Comparison of ENCODE assay signal across 8 mouse cellular contexts in the genomic region with DNA sequence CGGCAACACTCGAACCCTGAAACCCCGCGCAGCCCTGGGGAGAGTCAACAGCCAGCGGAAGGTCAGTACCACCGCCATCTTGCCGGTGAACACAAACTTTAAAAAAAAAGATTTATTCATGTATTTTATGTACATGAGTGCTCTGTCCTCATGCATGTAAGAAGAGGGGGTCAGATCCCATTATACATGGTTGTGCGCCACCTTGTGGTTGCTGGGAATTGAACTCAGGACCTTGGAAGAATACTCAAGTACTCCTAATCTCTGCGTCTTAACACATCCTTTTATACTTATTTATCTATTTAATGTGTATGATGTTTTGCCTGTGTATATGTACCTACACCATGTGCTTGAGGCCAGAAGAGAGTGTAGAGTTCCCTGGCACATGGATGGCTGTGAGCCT. TPM values are rescaled to one million over a fixed set of nuclear protein-coding genes. Genes with fewer than 3 reads are reported as not detected.
DNase-seq lines count a peak whose midpoint lies in the region; ATAC-seq lines count a peak whose summit lies in the region.

No protein-coding gene starts in this region.

- no peaks in the 10 kb centered on the region for H3K27me3 ChIP-seq in forebrain, embryonic 14.5 days (replicated peaks; ENCODE audit: control insufficient read depth, insufficient read depth, low read length)
- H3K27me3 ChIP-seq in forebrain, embryonic 13.5 days: no peaks in the 10 kb centered on the region
- H3K27me3 ChIP-seq in midbrain, embryonic 10.5 days (ENCODE audit: low read depth, poor library complexity, severe bottlenecking): no peaks in the 10 kb centered on the region
- no peaks in the 10 kb centered on the region for H3K27me3 ChIP-seq in midbrain, embryonic 16.5 days (ENCODE audit: control insufficient read depth, insufficient read depth, low read depth, low read length)

- no peaks in the 10 kb centered on the region for H3K4me1 ChIP-seq in forebrain, embryonic 14.5 days (ENCODE audit: control insufficient read depth, insufficient read depth, low read length)
- no peaks in the 10 kb centered on the region for H3K4me1 ChIP-seq in forebrain, embryonic 13.5 days
- H3K4me1 ChIP-seq in midbrain, embryonic 10.5 days: no peaks in the 10 kb centered on the region
- H3K4me1 ChIP-seq in midbrain, embryonic 16.5 days (ENCODE audit: control insufficient read depth, insufficient read depth, low read length): no peaks in the 10 kb centered on the region

- DNase-seq in forebrain, embryonic 14.5 days (ENCODE audit: low spot score): peak; percentile 57
- peak; percentile 44 for DNase-seq in midbrain, embryonic 10.5 days (ENCODE audit: low spot score)
- DNase-seq in c-Kit-positive CD71-positive TER-119-negative erythroid progenitor cells, embryonic 14.5 days (ENCODE audit: low read depth): peak; percentile 57
- DNase-seq in kidney, postnatal 4 days: peak; percentile 61 to 64
- DNase-seq in retina, postnatal 1 day: peak; percentile 66
- no peak for DNase-seq in ovary, adult 18-20 months (ENCODE audit: low spot score)

- no peak overlapping the region for H3K4me2 ChIP-seq in forebrain, embryonic 14.5 days (ENCODE audit: low read length)
- H3K4me2 ChIP-seq in forebrain, embryonic 13.5 days: no peak overlapping the region
- H3K4me2 ChIP-seq in midbrain, embryonic 16.5 days (ENCODE audit: low read length): no peak overlapping the region

- no peaks in the 10 kb centered on the region for H3K9me3 ChIP-seq in forebrain, embryonic 14.5 days (replicated peaks; ENCODE audit: control insufficient read depth, low read length)
- H3K9me3 ChIP-seq in forebrain, embryonic 13.5 days (replicated peaks): no peaks in the 10 kb centered on the region
- no peaks in the 10 kb centered on the region for H3K9me3 ChIP-seq in midbrain, embryonic 10.5 days (replicated peaks)
- H3K9me3 ChIP-seq in midbrain, embryonic 16.5 days (replicated peaks; ENCODE audit: control insufficient read depth, low read length, poor library complexity, severe bottlenecking): no peaks in the 10 kb centered on the region

- H3K27ac ChIP-seq in forebrain, embryonic 14.5 days (ENCODE audit: low read depth, low read length): no peak overlapping the region
- no peak overlapping the region for H3K27ac ChIP-seq in forebrain, embryonic 13.5 days
- no peak overlapping the region for H3K27ac ChIP-seq in midbrain, embryonic 10.5 days (replicated peaks)
- H3K27ac ChIP-seq in midbrain, embryonic 16.5 days (ENCODE audit: low read length): no peak overlapping the region

- WGBS in forebrain, embryonic 14.5 days: 77% methylated on average over 9 of the region's 9 CpGs
- 76% methylated on average over 9 of the region's 9 CpGs for WGBS in forebrain, embryonic 13.5 days
- 70% methylated on average over 9 of the region's 9 CpGs for WGBS in midbrain, embryonic 10.5 days
- WGBS in midbrain, embryonic 16.5 days: 74% methylated on average over 9 of the region's 9 CpGs

- no peak overlapping the region for H3K4me3 ChIP-seq in forebrain, embryonic 14.5 days (ENCODE audit: low read depth, low read length)
- H3K4me3 ChIP-seq in forebrain, embryonic 13.5 days: no peak overlapping the region
- H3K4me3 ChIP-seq in midbrain, embryonic 10.5 days: no peak overlapping the region
- no peak overlapping the region for H3K4me3 ChIP-seq in midbrain, embryonic 16.5 days (ENCODE audit: low read depth, low read length)

- H3K36me3 ChIP-seq in forebrain, embryonic 14.5 days (ENCODE audit: control insufficient read depth, insufficient read depth, low read length): no peaks in the 10 kb centered on the region
- H3K36me3 ChIP-seq in forebrain, embryonic 13.5 days (ENCODE audit: poor library complexity, severe bottlenecking): no peaks in the 10 kb centered on the region
- H3K36me3 ChIP-seq in midbrain, embryonic 10.5 days: no peaks in the 10 kb centered on the region
- H3K36me3 ChIP-seq in midbrain, embryonic 16.5 days (ENCODE audit: control insufficient read depth, insufficient read depth, low read length): no peaks in the 10 kb centered on the region

- no peak overlapping the region for H3K9ac ChIP-seq in forebrain, embryonic 14.5 days (ENCODE audit: low read length)
- no peak overlapping the region for H3K9ac ChIP-seq in forebrain, embryonic 13.5 days
- H3K9ac ChIP-seq in midbrain, embryonic 16.5 days (ENCODE audit: low read depth, low read length): no peak overlapping the region

- ATAC-seq in forebrain, embryonic 14.5 days: no peak
- ATAC-seq in forebrain, embryonic 13.5 days: no peak
- no peak for ATAC-seq in midbrain, embryonic 16.5 days

RNA-seq across cellular contexts. Expression of a gene that starts 47.1 kb away (rescaled TPM):
- polyA plus RNA-seq in forebrain, embryonic 14.5 days (2014; fragmentation: Nextera tagmentation; extraction: Ambion mirVana): not detected in 2 replicates
- polyA plus RNA-seq in forebrain, embryonic 13.5 days (2015; fragmentation: Nextera tagmentation; extraction: Ambion mirVana): not detected in 2 replicates
- polyA plus RNA-seq in midbrain, embryonic 10.5 days (2016; fragmentation: Nextera tagmentation; extraction: Ambion mirVana): 0.05 TPM in 1 of 2 replicates, not detected in the other
- 0.07 TPM in 1 of 2 replicates, not detected in the other for polyA plus RNA-seq in midbrain, embryonic 16.5 days (2015; fragmentation: Nextera tagmentation; extraction: Ambion mirVana)

RNA-seq across cellular contexts. Expression of a gene that starts 51.7 kb away (rescaled TPM):
- 1.5 and 1.7 TPM in 2 replicates for polyA plus RNA-seq in forebrain, embryonic 14.5 days (2014; fragmentation: Nextera tagmentation; extraction: Ambion mirVana)
- polyA plus RNA-seq in forebrain, embryonic 13.5 days (2015; fragmentation: Nextera tagmentation; extraction: Ambion mirVana): 1.5 and 1.9 TPM in 2 replicates
- 1.8 and 2.2 TPM in 2 replicates for polyA plus RNA-seq in midbrain, embryonic 10.5 days (2016; fragmentation: Nextera tagmentation; extraction: Ambion mirVana)
- polyA plus RNA-seq in midbrain, embryonic 16.5 days (2015; fragmentation: Nextera tagmentation; extraction: Ambion mirVana): 1.6 and 2.3 TPM in 2 replicates
